Mouse (Mus musculus) cerebral cortex, adult 2 months (tissue): ENCODE results near the gene Ulk1.

ENCODE experiments used
- WGBS: fragments of 180-500 bp; shearing (Covaris S2); methylation state at CpG from one replicate; pipeline ENCODE4 v1.1.7; 2018; 5-methylcytosine and 5-hydroxymethylcytosine counted together

The Ulk1 gene

GRCm38 (mm10) chr5:110763890-110764289 is 46.0 kb downstream of the Ulk1 start:
- 94% methylated on average over 8 of the region's 8 CpGs for WGBS

DNA sequence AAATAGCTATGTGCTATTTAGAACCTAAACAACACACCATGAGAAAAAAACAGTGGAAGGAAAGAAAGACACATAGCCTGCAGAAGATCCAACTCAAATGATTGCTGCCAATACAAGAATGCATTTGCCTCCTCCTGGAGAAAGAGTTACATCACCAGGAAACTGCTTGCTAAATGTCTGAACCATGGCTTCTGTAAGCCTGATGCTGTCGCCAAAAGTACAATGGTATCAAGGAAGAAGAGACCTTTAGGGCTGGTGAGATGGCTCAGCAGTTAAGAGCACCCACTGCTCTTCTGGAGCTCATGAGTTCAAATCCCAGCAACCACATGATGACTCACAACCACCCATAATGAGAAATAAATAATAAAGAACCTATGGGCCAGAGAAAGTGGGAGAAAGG is 64.9 kb downstream of the Ulk1 start:
- 76% methylated on average over 1 of the region's 1 CpGs for WGBS

DNA sequence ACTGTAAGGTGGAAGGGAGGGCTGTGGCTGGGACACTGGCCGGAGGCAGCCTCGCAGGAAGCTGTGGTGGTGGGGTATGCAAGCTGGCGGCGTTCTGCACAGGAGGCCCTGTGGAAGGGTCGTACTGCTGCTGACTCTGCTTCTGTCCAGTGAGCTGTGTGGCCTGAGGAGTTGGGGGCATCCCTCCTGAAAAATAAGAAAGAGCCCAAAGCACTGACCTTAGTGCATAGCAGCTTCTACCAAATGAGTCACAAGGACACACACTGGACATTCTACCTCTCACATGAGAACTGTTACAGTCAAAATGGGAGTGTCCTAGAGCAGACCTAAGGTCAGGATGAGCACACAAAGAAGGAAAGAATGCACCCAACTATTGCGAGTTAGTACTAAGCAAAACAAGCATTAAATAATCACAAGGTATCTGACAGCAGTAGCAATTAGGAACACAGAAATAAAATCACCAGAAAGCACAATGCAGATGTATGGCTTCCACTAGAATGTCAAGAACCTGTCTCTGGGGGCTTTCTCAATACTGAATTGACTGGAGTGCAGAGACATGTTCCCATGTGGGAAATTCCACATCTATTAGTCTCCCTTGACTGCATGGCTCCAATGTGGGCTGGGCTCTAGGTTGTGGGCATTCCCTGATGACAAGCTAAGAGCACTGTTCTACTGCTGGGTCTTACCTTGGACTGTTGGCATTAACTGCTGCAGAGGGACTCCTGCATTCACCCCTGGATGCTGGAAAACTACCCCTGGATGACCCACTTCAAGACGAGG is 70.2 kb downstream of the Ulk1 start:
- 90% methylated on average over 7 of the region's 7 CpGs for WGBS

GRCm38 (mm10) chr5:110735606-110736005 is 74.3 kb downstream of the Ulk1 start:
- WGBS, result 93% methylated on average over 1 of the region's 1 CpGs
